Mouse (Mus musculus): Measurements from ENCODE around the gene Adarb2.

GRCm38 (mm10) chr13:8347147-8347546 is 144.5 kb downstream of the Adarb2 start:
- TF ChIP-seq CTCF (IDR thresholded peaks at IDR 0.05; ENCODE audit: extremely low read depth, insufficient read depth, low read length) (no peak), POLR2A (IDR thresholded peaks at IDR 0.05; ENCODE audit: extremely low read depth, insufficient read depth, low read length) (no peak)
